Mouse (Mus musculus): Measurements from ENCODE around the gene Clec4f. TPM values are rescaled to one million over a fixed set of nuclear protein-coding genes. Genes with fewer than 3 reads are reported as not detected.
"Not testable (repeated sequence)": the region's sequence is repeated elsewhere in the genome, so short reads cannot be mapped to it uniquely, and the experiment has no call there.

Clec4f gene
- polyA plus RNA-seq, 1 experiment from 2014 or later: 0.46 TPM

DNA sequence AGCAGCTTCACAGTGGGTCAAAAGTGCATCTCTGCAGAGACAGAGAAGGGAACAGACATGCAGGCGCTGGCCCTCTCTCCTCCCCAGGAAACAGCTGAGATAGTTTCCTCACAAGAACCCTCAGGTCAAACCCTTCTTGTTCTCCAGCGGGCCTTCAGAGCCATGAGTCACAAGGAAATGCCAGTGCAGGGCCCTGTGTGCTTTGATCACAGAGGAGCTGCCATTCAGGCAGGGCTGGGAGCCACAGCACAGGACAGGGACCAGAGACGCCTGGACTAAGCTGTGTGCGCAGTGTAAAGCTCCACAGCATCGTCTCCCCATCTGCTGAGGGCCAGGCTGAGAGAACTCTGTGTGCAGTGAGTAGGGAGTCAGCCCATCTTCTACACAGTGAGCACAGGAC lies 21.9 kb downstream of the Clec4f start:
- H3K4me3 ChIP-seq (ENCODE audit: control insufficient read depth in 1 of 2, insufficient read depth in 1 of 2, low read depth in 1 of 2, low read length in 2 of 2); ATAC-seq (ENCODE audit: insufficient number of reproducible peaks, insufficient read depth, low FRiP score, low read depth); H3K4me2 ChIP-seq (ENCODE audit: low read length); H3K9ac ChIP-seq (ENCODE audit: low read length); H3K27ac ChIP-seq (replicated peaks in 1 of 2; ENCODE audit: control insufficient read depth in 1 of 2, insufficient read depth in 1 of 2, low read depth in 2 of 2, low read length in 2 of 2); H3K36me3 ChIP-seq (ENCODE audit: control insufficient read depth, insufficient read depth, low read length); H3K27me3 ChIP-seq (ENCODE audit: control insufficient read depth, insufficient read depth, low read length); H3K4me1 ChIP-seq (ENCODE audit: control insufficient read depth in 2 of 2, insufficient read depth in 2 of 2, low read length in 2 of 2); H3K9me3 ChIP-seq (ENCODE audit: control insufficient read depth, low read length): not testable (repeated sequence)
- 27% methylated on average over 5 of the region's 5 CpGs for WGBS

- peaks cover 0 to 3% of the 10 kb centered on the region in 2 experiments; a peak in 1 of 4 replicates for H3K4me1 ChIP-seq (ENCODE audit: control insufficient read depth in 2 of 2, insufficient read depth in 2 of 2, low read length in 2 of 2)
- ATAC-seq (ENCODE audit: insufficient number of reproducible peaks, insufficient read depth, low FRiP score, low read depth): no peak
- H3K9ac ChIP-seq (ENCODE audit: low read length): no peak overlapping the region
- H3K9me3 ChIP-seq (ENCODE audit: control insufficient read depth, low read length): no peaks in the 10 kb centered on the region
- H3K36me3 ChIP-seq (ENCODE audit: control insufficient read depth, insufficient read depth, low read length): no peaks in the 10 kb centered on the region
- H3K4me3 ChIP-seq (ENCODE audit: control insufficient read depth in 1 of 2, insufficient read depth in 1 of 2, low read depth in 1 of 2, low read length in 2 of 2): no peak overlapping the region
- no peaks in the 10 kb centered on the region for H3K27me3 ChIP-seq (ENCODE audit: control insufficient read depth, insufficient read depth, low read length)
- no peak overlapping the region for H3K4me2 ChIP-seq (ENCODE audit: low read length)
- no peak overlapping the region for H3K27ac ChIP-seq (replicated peaks in 1 of 2; ENCODE audit: control insufficient read depth in 1 of 2, insufficient read depth in 1 of 2, low read depth in 2 of 2, low read length in 2 of 2)
- 77% methylated on average over 4 of the region's 4 CpGs for WGBS
These were observed 24.2 kb downstream of the Clec4f start for GRCm38 (mm10) chr6:83631815-83632214.

- H3K4me2 ChIP-seq (ENCODE audit: low read length): no peak overlapping the region
- no peak overlapping the region for H3K4me3 ChIP-seq (ENCODE audit: control insufficient read depth in 1 of 2, insufficient read depth in 1 of 2, low read depth in 1 of 2, low read length in 2 of 2)
- 56% methylated on average over 17 of the region's 17 CpGs for WGBS
- H3K9me3 ChIP-seq (ENCODE audit: control insufficient read depth, low read length): no peaks in the 10 kb centered on the region
- H3K27me3 ChIP-seq (ENCODE audit: control insufficient read depth, insufficient read depth, low read length): no peaks in the 10 kb centered on the region
- no peak overlapping the region for H3K27ac ChIP-seq (replicated peaks in 1 of 2; ENCODE audit: control insufficient read depth in 1 of 2, insufficient read depth in 1 of 2, low read depth in 2 of 2, low read length in 2 of 2)
- no peak overlapping the region for H3K9ac ChIP-seq (ENCODE audit: low read length)
- H3K4me1 ChIP-seq (ENCODE audit: control insufficient read depth in 2 of 2, insufficient read depth in 2 of 2, low read length in 2 of 2): no peaks in the 10 kb centered on the region
- no peaks in the 10 kb centered on the region for H3K36me3 ChIP-seq (ENCODE audit: control insufficient read depth, insufficient read depth, low read length)
- no peak for ATAC-seq (ENCODE audit: insufficient number of reproducible peaks, insufficient read depth, low FRiP score, low read depth)
These were observed 29.2 kb downstream of the Clec4f start for GRCm38 (mm10) chr6:83626781-83627180.

DNA sequence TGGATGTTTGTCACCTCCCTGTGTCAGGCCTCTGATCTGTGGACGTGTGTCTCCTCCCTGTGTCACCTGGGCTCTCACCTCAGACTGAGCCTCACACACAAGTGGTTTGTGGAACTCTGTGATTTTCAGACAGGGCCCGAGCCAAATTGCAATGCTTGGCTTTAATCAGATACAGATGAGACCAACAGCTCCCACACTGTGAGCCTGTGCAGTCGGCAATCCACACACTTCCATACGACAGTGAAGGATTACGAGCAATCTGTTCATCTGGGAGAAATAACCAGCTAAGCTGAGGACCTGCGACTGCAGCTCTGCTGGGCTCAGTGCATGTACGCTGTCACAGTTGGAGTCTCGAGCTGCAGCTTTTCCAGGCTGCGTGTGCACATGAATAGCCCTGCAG lies 36.0 kb downstream of the Clec4f start:
- Histone ChIP-seq H3K9me3 (ENCODE audit: control insufficient read depth, low read length) (no peaks in the 10 kb centered on the region), H3K27ac (replicated peaks in 1 of 2; ENCODE audit: control insufficient read depth in 1 of 2, insufficient read depth in 1 of 2, low read depth in 2 of 2, low read length in 2 of 2) (no peak overlapping the region), H3K9ac (ENCODE audit: low read length) (no peak overlapping the region), H3K4me2 (ENCODE audit: low read length) (no peak overlapping the region), H3K27me3 (ENCODE audit: control insufficient read depth, insufficient read depth, low read length) (no peaks in the 10 kb centered on the region), H3K36me3 (ENCODE audit: control insufficient read depth, insufficient read depth, low read length) (no peaks in the 10 kb centered on the region), H3K4me1 (ENCODE audit: control insufficient read depth in 2 of 2, insufficient read depth in 2 of 2, low read length in 2 of 2) (no peaks in the 10 kb centered on the region), H3K4me3 (ENCODE audit: control insufficient read depth in 1 of 2, insufficient read depth in 1 of 2, low read depth in 1 of 2, low read length in 2 of 2) (no peak overlapping the region)
- WGBS: 72% methylated on average over 9 of the region's 9 CpGs
- ATAC-seq (ENCODE audit: insufficient number of reproducible peaks, insufficient read depth, low FRiP score, low read depth): no peak

- Histone ChIP-seq H3K4me2 (ENCODE audit: low read length) (no peak overlapping the region), H3K4me3 (ENCODE audit: control insufficient read depth in 1 of 2, insufficient read depth in 1 of 2, low read depth in 1 of 2, low read length in 2 of 2) (no peak overlapping the region), H3K27me3 (ENCODE audit: control insufficient read depth, insufficient read depth, low read length) (no peaks in the 10 kb centered on the region), H3K4me1 (ENCODE audit: control insufficient read depth in 2 of 2, insufficient read depth in 2 of 2, low read length in 2 of 2) (no peaks in the 10 kb centered on the region), H3K27ac (replicated peaks in 1 of 2; ENCODE audit: control insufficient read depth in 1 of 2, insufficient read depth in 1 of 2, low read depth in 2 of 2, low read length in 2 of 2) (no peak overlapping the region), H3K9me3 (ENCODE audit: control insufficient read depth, low read length) (no peaks in the 10 kb centered on the region), H3K9ac (ENCODE audit: low read length) (no peak overlapping the region), H3K36me3 (ENCODE audit: control insufficient read depth, insufficient read depth, low read length) (no peaks in the 10 kb centered on the region)
- ATAC-seq (ENCODE audit: insufficient number of reproducible peaks, insufficient read depth, low FRiP score, low read depth): no peak
- 76% methylated on average over 15 of the region's 15 CpGs for WGBS
These were observed 38.2 kb downstream of the Clec4f start for GRCm38 (mm10) chr6:83617581-83618335.

GRCm38 (mm10) chr6:83616512-83616911 lies 39.5 kb downstream of the Clec4f start:
- no peaks in the 10 kb centered on the region for H3K27me3 ChIP-seq (ENCODE audit: control insufficient read depth, insufficient read depth, low read length)
- no peak overlapping the region for H3K4me2 ChIP-seq (ENCODE audit: low read length)
- 57% methylated on average over 5 of the region's 5 CpGs for WGBS
- no peaks in the 10 kb centered on the region for H3K36me3 ChIP-seq (ENCODE audit: control insufficient read depth, insufficient read depth, low read length)
- no peak for ATAC-seq (ENCODE audit: insufficient number of reproducible peaks, insufficient read depth, low FRiP score, low read depth)
- H3K4me3 ChIP-seq (ENCODE audit: control insufficient read depth in 1 of 2, insufficient read depth in 1 of 2, low read depth in 1 of 2, low read length in 2 of 2): no peak overlapping the region
- no peak overlapping the region for H3K9ac ChIP-seq (ENCODE audit: low read length)
- H3K4me1 ChIP-seq (ENCODE audit: control insufficient read depth in 2 of 2, insufficient read depth in 2 of 2, low read length in 2 of 2): no peaks in the 10 kb centered on the region
- H3K27ac ChIP-seq (replicated peaks in 1 of 2; ENCODE audit: control insufficient read depth in 1 of 2, insufficient read depth in 1 of 2, low read depth in 2 of 2, low read length in 2 of 2): no peak overlapping the region
- no peaks in the 10 kb centered on the region for H3K9me3 ChIP-seq (ENCODE audit: control insufficient read depth, low read length)

DNA sequence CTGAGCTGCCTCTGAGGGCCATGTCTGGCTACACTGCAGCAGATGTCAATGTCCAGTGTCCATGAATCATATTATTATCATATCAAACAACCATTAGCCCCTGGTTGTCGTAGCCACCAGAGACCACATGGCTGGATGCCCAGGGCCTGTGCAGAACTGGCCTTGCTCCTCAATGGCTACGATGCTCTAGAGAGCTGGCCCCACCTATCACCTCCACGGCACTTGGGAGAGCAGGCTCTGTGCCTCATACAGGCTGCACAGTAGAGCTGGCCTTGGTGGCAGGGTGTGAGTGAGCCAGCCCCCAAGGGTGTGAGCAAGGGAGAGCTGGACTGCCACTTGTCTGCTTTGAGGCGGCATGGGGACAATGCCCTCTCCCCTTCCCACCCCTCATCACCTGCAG lies 41.5 kb downstream of the Clec4f start:
- 80% methylated on average over 4 of the region's 4 CpGs for WGBS
- Histone ChIP-seq H3K4me1 (ENCODE audit: control insufficient read depth in 2 of 2, insufficient read depth in 2 of 2, low read length in 2 of 2) (no peaks in the 10 kb centered on the region), H3K27me3 (ENCODE audit: control insufficient read depth, insufficient read depth, low read length) (no peaks in the 10 kb centered on the region), H3K9ac (ENCODE audit: low read length) (no peak overlapping the region), H3K27ac (replicated peaks in 1 of 2; ENCODE audit: control insufficient read depth in 1 of 2, insufficient read depth in 1 of 2, low read depth in 2 of 2, low read length in 2 of 2) (no peak overlapping the region), H3K36me3 (ENCODE audit: control insufficient read depth, insufficient read depth, low read length) (no peaks in the 10 kb centered on the region), H3K4me3 (ENCODE audit: control insufficient read depth in 1 of 2, insufficient read depth in 1 of 2, low read depth in 1 of 2, low read length in 2 of 2) (no peak overlapping the region), H3K4me2 (ENCODE audit: low read length) (no peak overlapping the region), H3K9me3 (ENCODE audit: control insufficient read depth, low read length) (no peaks in the 10 kb centered on the region)
- no peak for ATAC-seq (ENCODE audit: insufficient number of reproducible peaks, insufficient read depth, low FRiP score, low read depth)

GRCm38 (mm10) chr6:83612976-83613375 lies 43.0 kb downstream of the Clec4f start:
- Histone ChIP-seq H3K4me3 (ENCODE audit: control insufficient read depth in 1 of 2, insufficient read depth in 1 of 2, low read depth in 1 of 2, low read length in 2 of 2) (no peak overlapping the region), H3K4me1 (ENCODE audit: control insufficient read depth in 2 of 2, insufficient read depth in 2 of 2, low read length in 2 of 2) (no peaks in the 10 kb centered on the region), H3K27ac (replicated peaks in 1 of 2; ENCODE audit: control insufficient read depth in 1 of 2, insufficient read depth in 1 of 2, low read depth in 2 of 2, low read length in 2 of 2) (no peak overlapping the region), H3K27me3 (ENCODE audit: control insufficient read depth, insufficient read depth, low read length) (no peaks in the 10 kb centered on the region), H3K9ac (ENCODE audit: low read length) (no peak overlapping the region), H3K4me2 (ENCODE audit: low read length) (no peak overlapping the region), H3K9me3 (ENCODE audit: control insufficient read depth, low read length) (no peaks in the 10 kb centered on the region), H3K36me3 (ENCODE audit: control insufficient read depth, insufficient read depth, low read length) (no peaks in the 10 kb centered on the region)
- ATAC-seq (ENCODE audit: insufficient number of reproducible peaks, insufficient read depth, low FRiP score, low read depth): no peak
- WGBS: 84% methylated on average over 1 of the region's 1 CpGs
